Comparison of ENCODE assay signal across 11 mouse cellular contexts in the genomic region with DNA sequence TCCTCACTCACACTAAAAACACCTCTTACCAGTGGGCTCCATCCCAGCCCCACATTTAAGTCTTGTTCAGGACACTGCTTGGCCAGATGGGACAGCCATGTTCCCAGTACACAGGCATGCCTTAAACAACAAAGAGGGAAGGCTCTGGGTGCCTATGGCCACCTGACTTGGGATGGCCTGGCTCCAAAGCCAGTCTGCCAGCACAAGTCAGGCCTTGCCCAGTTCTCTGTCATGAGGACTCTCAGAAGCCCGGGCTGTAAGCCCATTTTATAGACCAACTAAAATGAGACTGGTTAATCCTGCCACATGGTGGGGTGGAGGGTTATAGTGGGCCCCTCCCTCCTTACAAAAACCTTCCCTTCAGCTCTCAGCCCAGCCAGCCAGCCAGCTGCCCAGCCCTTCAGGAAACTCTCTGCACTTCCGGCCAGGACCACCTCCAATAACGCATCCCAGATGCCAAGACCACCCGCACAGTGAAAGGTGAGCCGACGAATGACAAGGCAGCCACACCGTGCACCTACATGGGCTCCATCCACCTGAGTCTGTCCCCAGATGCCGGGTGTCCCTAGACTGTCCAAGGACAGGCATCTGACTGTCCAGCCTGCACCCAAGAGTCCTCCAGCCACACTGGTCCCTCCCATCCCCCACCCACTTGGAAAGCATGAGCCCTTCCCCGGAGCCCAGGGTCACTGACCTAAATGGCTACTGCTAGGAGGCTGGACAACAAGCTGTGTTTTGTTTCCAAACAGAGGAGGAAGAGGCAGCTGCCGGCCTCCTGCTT. TPM values are rescaled to one million over a fixed set of nuclear protein-coding genes. Genes with fewer than 3 reads are reported as not detected.
DNase-seq lines count a peak whose midpoint lies in the region; ATAC-seq and TF ChIP-seq lines count a peak whose summit lies in the region.
"Had no signal": no experiment of that assay in that cellular context is flagged by ENCODE, and none has a peak within 500 bp of the region (broad histone marks: within the 10 kb centered on the region; RNA-seq: fewer than 3 reads in every experiment).

No protein-coding gene starts in this region.

- peak; percentile 40 for DNase-seq in adrenal gland, postnatal 10 days
- DNase-seq in adrenal gland, adult 8-10 months: no peak
- DNase-seq in liver, adult 2 months (ENCODE audit: extremely low read depth, low read depth, low spot score): peak; percentile 47
- no peak for DNase-seq in liver
- DNase-seq in heart, postnatal 0 days (ENCODE audit: low spot score): no peak
- peak; percentile 33 for DNase-seq in midbrain, postnatal 0 days (ENCODE audit: low spot score)
- DNase-seq in layer of hippocampus, adult 18-20 months (ENCODE audit: low spot score in 2 of 2): no peak
- DNase-seq in layer of hippocampus, postnatal 14 days (ENCODE audit: low spot score in 2 of 2): no peak
- DNase-seq: right cerebral cortex, postnatal 4 days had no signal

- H3K4me1 ChIP-seq in liver, adult 2 months (ENCODE audit: control insufficient read depth, insufficient read depth, low read length): peaks cover 8% of the 10 kb centered on the region; the same call in 1 of the 2 replicates
- H3K4me1 ChIP-seq in heart, postnatal 0 days (ENCODE audit: control insufficient read depth, insufficient read depth): no peaks in the 10 kb centered on the region
- no peaks in the 10 kb centered on the region for H3K4me1 ChIP-seq in midbrain, postnatal 0 days (ENCODE audit: insufficient read depth, low read length)

- no peak overlapping the region; the same call in 1 of the 2 replicates for H3K4me3 ChIP-seq in liver, adult 2 months (ENCODE audit: insufficient read depth, low read depth, low read length)
- H3K4me3 ChIP-seq in heart, postnatal 0 days (ENCODE audit: low read depth, low read length): no peak overlapping the region
- no peak overlapping the region for H3K4me3 ChIP-seq in midbrain, postnatal 0 days (ENCODE audit: low read depth, low read length)
- H3K4me3 ChIP-seq: intestine, embryonic 15.5 days; megakaryocyte, embryonic 14.5 days had no signal

- no peak for TF ChIP-seq POLR2A in liver, adult 2 months (IDR thresholded peaks at IDR 0.05; ENCODE audit: extremely low read depth, insufficient read depth, low read length)

- H3K27ac ChIP-seq in liver, adult 2 months (replicated peaks; ENCODE audit: insufficient read depth, low read depth, low read length): peak overlapping the region; percentile 22; the same call in 1 of the 2 replicates
- 0 out of 2 replicates have a peak overlapping the region, but pooled peaks have one; percentile 20 for H3K27ac ChIP-seq in heart, postnatal 0 days (ENCODE audit: low read depth)
- H3K27ac ChIP-seq in midbrain, postnatal 0 days (ENCODE audit: low read depth, low read length): no peak overlapping the region
- H3K27ac ChIP-seq: intestine, embryonic 15.5 days had no signal

- TF ChIP-seq EP300 in heart, postnatal 0 days (IDR thresholded peaks at IDR 0.05; ENCODE audit: low read depth): no peak

- TF ChIP-seq CTCF in liver, adult 2 months (IDR thresholded peaks at IDR 0.05; ENCODE audit: low read depth, low read length): no peak
- no peak for TF ChIP-seq CTCF in heart, postnatal 0 days (IDR thresholded peaks at IDR 0.05; ENCODE audit: low read depth)
- TF ChIP-seq CTCF in midbrain, postnatal 0 days (IDR thresholded peaks at IDR 0.05): no peak

- no peaks in the 10 kb centered on the region for H3K79me2 ChIP-seq in liver, adult 2 months (ENCODE audit: control insufficient read depth, insufficient read depth, low read length)

- H3K36me3 ChIP-seq in liver, adult 2 months (ENCODE audit: control insufficient read depth, insufficient read depth, low read length): no peaks in the 10 kb centered on the region
- no peaks in the 10 kb centered on the region for H3K36me3 ChIP-seq in heart, postnatal 0 days (replicated peaks; ENCODE audit: control insufficient read depth, insufficient read depth, low read length)
- H3K36me3 ChIP-seq in midbrain, postnatal 0 days (ENCODE audit: insufficient read depth, low read length): no peaks in the 10 kb centered on the region; the same call in 1 of the 2 replicates
- H3K36me3 ChIP-seq: intestine, embryonic 15.5 days had no signal

- no peak overlapping the region for H3K9ac ChIP-seq in liver, adult 2 months (ENCODE audit: low read depth, low read length)
- no peak overlapping the region for H3K9ac ChIP-seq in heart, postnatal 0 days (replicated peaks; ENCODE audit: low read depth, low read length)
- H3K9ac ChIP-seq in midbrain, postnatal 0 days (replicated peaks; ENCODE audit: low read length, poor library complexity, severe bottlenecking): no peak overlapping the region
- H3K9ac ChIP-seq: intestine, embryonic 15.5 days had no signal

- WGBS in liver, adult 2 months: 60% methylated on average over 10 of the region's 10 CpGs
- WGBS in heart, postnatal 0 days: 53% methylated on average over 10 of the region's 10 CpGs
- 61% methylated on average over 10 of the region's 10 CpGs for WGBS in midbrain, postnatal 0 days

- ATAC-seq in heart, postnatal 0 days (ENCODE audit: insufficient read depth, low read depth): peak; percentile 18; the same call in 1 of the 2 replicates
- no peak for ATAC-seq in midbrain, postnatal 0 days (ENCODE audit: low FRiP score)
- ATAC-seq: intestine, embryonic 15.5 days had no signal

- no peaks in the 10 kb centered on the region for H3K9me3 ChIP-seq in heart, postnatal 0 days (replicated peaks; ENCODE audit: control insufficient read depth, low read length)
- H3K9me3 ChIP-seq in midbrain, postnatal 0 days (ENCODE audit: low read length): no peaks in the 10 kb centered on the region
- H3K9me3 ChIP-seq: intestine, embryonic 15.5 days; megakaryocyte, embryonic 14.5 days had no signal

- no peak overlapping the region for H3K4me2 ChIP-seq in heart, postnatal 0 days (ENCODE audit: low read depth, low read length)
- no peak overlapping the region for H3K4me2 ChIP-seq in midbrain, postnatal 0 days (ENCODE audit: low read depth, low read length, poor library complexity, severe bottlenecking)
- H3K4me2 ChIP-seq: intestine, embryonic 15.5 days had no signal

- H3K27me3 ChIP-seq in liver, adult 2 months (ENCODE audit: control insufficient read depth, insufficient read depth, low read length): no peaks in the 10 kb centered on the region
- H3K27me3 ChIP-seq in heart, postnatal 0 days (ENCODE audit: control insufficient read depth, insufficient read depth, low read length): no peaks in the 10 kb centered on the region
- no peaks in the 10 kb centered on the region for H3K27me3 ChIP-seq in midbrain, postnatal 0 days (ENCODE audit: insufficient read depth, low read length)
- H3K27me3 ChIP-seq: intestine, embryonic 15.5 days; megakaryocyte, embryonic 14.5 days had no signal

RNA-seq across cellular contexts. Expression of a gene that starts 11.6 kb away (rescaled TPM):
- 1 to 10 TPM; 6.6 to 9.2 TPM for total RNA-seq in adrenal gland, postnatal 10 days (2021)
- total RNA-seq in adrenal gland, adult 8-10 months (2022): 10 to 100 TPM in 2 of 4 experiments, 1 to 10 TPM in 2; 7.6 to 28.1 (median 12.6) TPM
- 1.1 and 1.3 TPM in 2 replicates for total RNA-seq in liver, adult 2 months (2014; rRNA removed)
- polyA plus RNA-seq in liver, adult 2 months (2012; rRNA removed): 0.86 and 1.2 TPM in 2 replicates
- 0.85 and 1.3 TPM in 2 replicates for total RNA-seq in heart, postnatal 0 days (2014; rRNA removed; ENCODE audit: low replicate concordance)
- polyA plus RNA-seq in heart, postnatal 0 days (2015; fragmentation: Nextera tagmentation; extraction: Ambion mirVana): 1.1 and 1.2 TPM in 2 replicates
- 10.8 and 16.6 TPM in 2 replicates for total RNA-seq in midbrain, postnatal 0 days (2014; rRNA removed)
- polyA plus RNA-seq in midbrain, postnatal 0 days (2015; fragmentation: Nextera tagmentation; extraction: Ambion mirVana): 15.1 and 17.4 TPM in 2 replicates
- total RNA-seq in layer of hippocampus, adult 18-20 months (2021): 1 to 10 TPM; 1.1 to 1.5 TPM
- total RNA-seq in layer of hippocampus, postnatal 14 days (2021): 1 to 10 TPM; 2.5 to 2.6 TPM

RNA-seq across cellular contexts. Expression of a gene that starts 50.9 kb away (rescaled TPM):
- 10 to 100 TPM; 36.6 to 51.9 TPM for total RNA-seq in adrenal gland, postnatal 10 days (2021)
- total RNA-seq in adrenal gland, adult 8-10 months (2022): 10 to 100 TPM; 59.3 to 74.4 (median 65.0) TPM
- total RNA-seq in liver, adult 2 months (2014; rRNA removed): 10.0 and 14.2 TPM in 2 replicates
- polyA plus RNA-seq in liver, adult 2 months (2012; rRNA removed): 23.1 and 25.2 TPM in 2 replicates
- 61.7 and 92.0 TPM in 2 replicates for total RNA-seq in heart, postnatal 0 days (2014; rRNA removed; ENCODE audit: low replicate concordance)
- 9.8 and 10.6 TPM in 2 replicates for polyA plus RNA-seq in heart, postnatal 0 days (2015; fragmentation: Nextera tagmentation; extraction: Ambion mirVana)
- total RNA-seq in midbrain, postnatal 0 days (2014; rRNA removed): 129 and 130 TPM in 2 replicates
- polyA plus RNA-seq in midbrain, postnatal 0 days (2015; fragmentation: Nextera tagmentation; extraction: Ambion mirVana): 27.1 and 29.1 TPM in 2 replicates
- 10 to 100 TPM; 79.0 to 89.5 TPM for total RNA-seq in layer of hippocampus, adult 18-20 months (2021)
- total RNA-seq in layer of hippocampus, postnatal 14 days (2021): 10 to 100 TPM; 83.6 to 97.2 TPM

Comparison
In these comparisons a context has a peak if more than half of its experiments do, and no peak if none do; other contexts are left out.
1. DNase-seq: peak in adrenal gland, postnatal 10 days (single experiment), liver, adult 2 months (single experiment) and midbrain, postnatal 0 days (single experiment); none in adrenal gland, adult 8-10 months (single experiment), liver (single experiment), heart, postnatal 0 days (single experiment), layer of hippocampus, adult 18-20 months (0 of 2) and layer of hippocampus, postnatal 14 days (0 of 2).